Mouse (Mus musculus) ES-E14 (cell line): ENCODE measurements around the gene Zfp36l2. TPM values are rescaled to one million over a fixed set of nuclear protein-coding genes. Genes with fewer than 3 reads are reported as not detected.

ENCODE experiments used
- DNase-seq: peaks from one replicate; pipeline ENCODE4 v3.0.0-alpha.2; 2013; ENCODE audit warnings: low read depth, low spot score
- H3K27ac ChIP-seq: 2 replicates; pipeline ENCODE4 v1.5.1; 2012; ENCODE audit warnings: low read depth, mild to moderate bottlenecking, low read length, moderate library complexity, mixed read lengths; ENCODE audit not compliant: poor library complexity, insufficient read depth, severe bottlenecking
- H3K36me3 ChIP-seq: 2 replicates; pipeline ENCODE4 v1.6.1; 2012; ENCODE audit warnings: mild to moderate bottlenecking, low read length, moderate library complexity, mixed read lengths; ENCODE audit not compliant: control insufficient read depth, poor library complexity, insufficient read depth, severe bottlenecking
- H3K4me1 ChIP-seq, 2 experiments: fragments of 150-350 bp in 1 of 2; sonication (generic) in 1 of 2; 2 replicates each; pipeline ENCODE4 v1.6.1; 2012; ENCODE audit warnings: low read length in 2 of 2, mild to moderate bottlenecking in 1 of 2, mixed read lengths in 1 of 2; ENCODE audit not compliant: control insufficient read depth in 2 of 2, insufficient read depth in 2 of 2, poor library complexity in 1 of 2
- H3K4me3 ChIP-seq, 2 experiments: fragments of 150-350 bp in 1 of 2; sonication (generic) in 1 of 2; 2 replicates each; pipeline ENCODE4 v1.5.1; 2012; ENCODE audit warnings: low read length in 2 of 2, low read depth in 1 of 2, mild to moderate bottlenecking in 1 of 2, mixed read lengths in 1 of 2; ENCODE audit not compliant: insufficient read depth in 1 of 2, poor library complexity in 1 of 2, severe bottlenecking in 1 of 2
- H3K9ac ChIP-seq: 2 replicates; pipeline ENCODE4 v1.6.1; 2012; ENCODE audit warnings: low read depth, mild to moderate bottlenecking, low read length, mixed read lengths; ENCODE audit not compliant: poor library complexity, insufficient read depth, severe bottlenecking
- H3K9me3 ChIP-seq: fragments of 150-350 bp; sonication (generic); 2 replicates; pipeline ENCODE4 v1.6.1; 2012; ENCODE audit warnings: low read depth, mild to moderate bottlenecking, low read length; ENCODE audit not compliant: control insufficient read depth, insufficient read depth
- CHD2 ChIP-seq: IDR thresholded peaks from 2 replicates; pipeline ENCODE4 v1.6.1; 2014; ENCODE audit warnings: mild to moderate bottlenecking, low read depth, low read length, inconsistent platforms
- HCFC1 ChIP-seq: IDR thresholded peaks from 2 replicates; pipeline ENCODE4 v1.6.1; 2012; ENCODE audit warnings: low read length, inconsistent platforms, borderline replicate concordance; ENCODE audit not compliant: insufficient read depth
- MAFK ChIP-seq: IDR thresholded peaks from 2 replicates; pipeline ENCODE4 v1.6.1; 2014; ENCODE audit warnings: mild to moderate bottlenecking, low read depth, low read length, inconsistent platforms; ENCODE audit not compliant: insufficient read depth
- ZC3H11A ChIP-seq: IDR thresholded peaks from 2 replicates; pipeline ENCODE4 v1.6.1; 2012; ENCODE audit warnings: low read depth, mild to moderate bottlenecking, inconsistent platforms, low read length, borderline replicate concordance
- ZNF384 ChIP-seq: IDR thresholded peaks from 2 replicates; pipeline ENCODE4 v1.6.1; 2012; ENCODE audit warnings: low read depth, low read length, inconsistent platforms
- in situ Hi-C, 2 experiments: fragments of 600-800 bp; cut with MboI; formaldehyde crosslinking; loops; one replicate each; pipeline ENCODE4 v1.15.1; 2025; ENCODE audit warnings: low sequenced_read_pairs in 2 of 2, inconsistent platforms in 1 of 2; ENCODE audit not compliant: unreplicated experiment in 2 of 2
- total RNA-seq: library from RNA; depleted of rRNA; stranded (reverse); fragments of 300-350 nt; gene quantifications from 2 replicates; pipeline ENCODE4 v1.2.3, GENCODE M21; 2012

Gene Zfp36l2
- total RNA-seq, 1 experiment, result 12.6 TPM

DNA sequence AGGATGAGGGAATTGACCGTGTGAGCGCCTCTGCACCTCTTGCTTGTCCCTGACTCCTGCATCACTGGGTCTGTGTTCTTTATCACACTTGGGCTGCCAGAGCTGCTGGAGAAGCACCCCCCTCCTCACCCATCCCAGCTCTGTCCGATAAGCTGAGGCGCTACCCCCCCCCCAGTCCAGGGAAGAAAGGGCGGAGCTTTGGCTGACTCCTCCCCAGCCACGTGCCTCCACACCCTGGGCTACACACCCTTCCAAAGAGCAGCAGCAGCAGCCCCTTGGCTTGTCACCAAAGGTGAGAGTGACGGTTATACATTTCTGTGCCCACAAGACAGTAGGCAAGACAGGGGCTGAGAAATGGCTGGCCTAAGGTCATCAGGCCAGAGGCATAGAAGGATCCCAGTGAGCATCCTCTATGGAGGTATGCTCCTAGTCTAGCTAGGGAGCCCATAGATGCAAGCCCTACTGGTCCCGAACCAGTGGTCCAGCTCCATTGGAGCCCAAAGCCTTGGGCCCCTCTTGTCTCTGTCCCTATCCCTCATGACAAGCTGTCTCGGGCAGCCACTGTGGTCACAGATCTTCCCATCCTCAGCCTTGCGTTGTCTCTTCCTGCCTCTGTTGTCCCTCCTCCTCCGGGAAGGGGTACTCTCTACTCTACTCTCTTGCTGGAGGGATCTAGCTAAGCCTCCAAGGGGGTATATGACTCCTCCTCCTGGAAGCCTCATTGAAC, 33.3 kb downstream of the Zfp36l2 start:
- Histone ChIP-seq H3K27ac (no peak overlapping the region), H3K4me1 (peaks cover 0 to 20% of the 10 kb centered on the region in 2 experiments; a peak in 1 of 4 replicates), H3K9me3 (no peaks in the 10 kb centered on the region), H3K9ac (no peak overlapping the region), H3K36me3 (no peaks in the 10 kb centered on the region), H3K4me3 (no peak overlapping the region)
- TF ChIP-seq HCFC1 (no peak), MAFK (no peak), ZC3H11A (no peak), CHD2 (no peak), ZNF384 (no peak)
- no peak for DNase-seq
- in situ Hi-C loops, result no loop called here

DNA sequence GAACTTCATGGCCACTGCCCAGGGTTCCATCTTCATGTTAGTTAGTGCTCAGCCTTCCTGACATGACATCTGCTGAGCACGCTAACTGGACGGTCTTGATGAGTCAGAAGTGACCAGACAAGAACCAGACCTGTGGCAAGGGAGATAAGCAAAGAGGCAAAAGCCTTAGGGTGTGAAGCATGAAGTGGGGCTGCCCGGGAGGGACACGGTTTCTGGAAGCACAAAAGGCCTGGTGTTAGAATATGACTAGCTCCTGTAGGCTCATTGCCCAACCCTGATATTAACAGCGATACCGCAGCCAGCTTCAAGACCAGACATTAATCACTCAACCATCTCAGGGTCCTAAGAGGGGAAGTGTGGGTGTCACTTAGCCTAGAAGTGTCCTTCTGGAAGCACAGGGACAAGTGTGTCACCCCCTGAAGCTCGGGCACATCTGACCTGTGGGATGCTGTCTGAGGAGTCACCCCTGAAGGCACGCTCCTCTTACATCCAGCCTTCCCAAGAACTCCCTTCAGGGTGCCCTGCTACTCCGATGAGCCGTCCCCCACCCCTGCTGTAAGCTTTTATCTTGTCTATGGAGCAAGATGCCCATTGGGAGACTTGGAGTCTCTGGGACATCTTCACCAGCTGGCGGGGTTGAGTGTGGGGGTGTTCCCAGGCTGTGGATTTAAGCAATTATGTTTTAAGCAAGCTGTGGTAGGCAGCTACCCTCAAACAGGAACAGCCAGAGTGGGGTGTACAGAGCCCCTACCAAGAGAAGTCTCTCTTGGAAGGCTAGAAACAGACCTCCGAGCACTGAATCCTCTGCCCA, 34.6 kb downstream of the Zfp36l2 start:
- H3K4me3 ChIP-seq, result no peak overlapping the region
- no peaks in the 10 kb centered on the region for H3K9me3 ChIP-seq
- H3K36me3 ChIP-seq, result no peaks in the 10 kb centered on the region
- no peak for DNase-seq
- in situ Hi-C loops, result no loop called here
- no peak overlapping the region for H3K9ac ChIP-seq
- H3K27ac ChIP-seq, result no peak overlapping the region
- peaks cover 0 to 27% of the 10 kb centered on the region in 2 experiments; a peak in 1 of 4 replicates for H3K4me1 ChIP-seq
- TF ChIP-seq CHD2, result no peak
- TF ChIP-seq ZNF384, result no peak
- no peak for TF ChIP-seq HCFC1
- TF ChIP-seq MAFK, result no peak
- TF ChIP-seq ZC3H11A, result no peak

DNA sequence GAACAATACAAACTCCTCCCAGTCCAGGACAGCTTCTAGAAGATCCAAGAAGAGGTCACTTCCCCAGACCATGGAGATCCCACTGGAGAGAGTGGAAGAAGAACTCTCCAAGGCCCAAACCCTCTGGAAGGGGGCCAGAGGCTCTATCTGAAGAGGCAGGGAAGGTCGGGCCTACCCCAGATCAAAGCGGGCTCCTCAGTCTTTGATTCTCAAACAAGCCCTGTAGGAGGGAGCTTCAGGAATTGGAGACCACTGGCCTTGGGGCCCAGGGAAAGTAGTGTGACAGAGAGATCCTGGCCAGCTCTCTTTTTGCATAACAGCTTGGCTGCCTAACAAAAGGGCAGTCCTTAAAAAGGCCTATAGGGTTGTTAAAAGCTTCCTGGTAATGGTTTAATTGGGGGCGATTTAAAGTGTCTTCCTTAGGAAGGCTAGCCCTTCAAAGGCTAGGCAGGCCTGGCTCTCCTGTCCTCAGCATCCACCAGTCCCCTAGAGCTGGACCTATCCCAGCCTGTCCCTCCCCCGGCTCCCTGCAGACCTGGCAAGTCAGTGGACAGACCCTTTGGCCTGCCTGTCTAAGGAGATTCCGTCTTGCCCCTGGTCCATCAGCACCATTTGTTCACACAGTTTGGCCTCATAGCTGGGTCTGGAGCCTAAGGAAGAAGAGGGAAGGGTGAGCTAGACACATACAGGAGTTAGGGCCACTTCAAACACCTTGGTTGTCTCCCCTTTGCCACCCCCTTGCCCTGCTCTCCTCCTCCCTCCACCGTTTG, 35.4 kb downstream of the Zfp36l2 start:
- Histone ChIP-seq H3K9ac (no peak overlapping the region), H3K36me3 (no peaks in the 10 kb centered on the region), H3K27ac (no peak overlapping the region), H3K9me3 (no peaks in the 10 kb centered on the region), H3K4me3 (no peak overlapping the region), H3K4me1 (peaks cover 0 to 28% of the 10 kb centered on the region in 2 experiments; a peak in 1 of 4 replicates)
- no peak for DNase-seq
- in situ Hi-C loops, result no loop called here
- TF ChIP-seq ZC3H11A, result no peak
- no peak for TF ChIP-seq ZNF384
- no peak for TF ChIP-seq MAFK
- no peak for TF ChIP-seq HCFC1
- no peak for TF ChIP-seq CHD2

DNA sequence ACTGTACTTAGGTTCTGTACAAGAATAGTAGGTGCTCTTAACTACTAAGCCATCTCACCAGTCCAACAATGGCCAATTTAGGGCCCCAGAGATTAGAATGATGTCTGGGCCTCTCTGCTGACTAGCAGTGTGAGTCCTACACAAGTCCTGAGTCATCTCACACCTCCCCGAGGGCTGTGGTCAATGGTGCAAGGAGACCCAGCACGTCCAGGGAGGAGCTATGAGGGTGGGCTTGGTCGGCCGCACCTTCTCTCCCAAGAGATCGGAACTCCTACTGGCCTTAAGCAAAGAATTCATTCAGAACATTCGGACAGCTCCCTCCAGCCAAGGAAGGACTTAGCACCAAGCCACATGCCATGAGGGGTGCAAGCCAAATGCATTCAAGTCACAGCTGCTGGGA, 36.4 kb downstream of the Zfp36l2 start:
- Histone ChIP-seq H3K9me3 (no peaks in the 10 kb centered on the region), H3K36me3 (no peaks in the 10 kb centered on the region), H3K9ac (no peak overlapping the region), H3K4me1 (peaks cover 0 to 33% of the 10 kb centered on the region in 2 experiments; a peak in 1 of 4 replicates), H3K4me3 (no peak overlapping the region), H3K27ac (no peak overlapping the region)
- DNase-seq, result no peak
- in situ Hi-C loops, result no loop called here
- TF ChIP-seq CHD2, result no peak
- TF ChIP-seq MAFK, result no peak
- no peak for TF ChIP-seq HCFC1
